Mouse (Mus musculus) left cerebral cortex, postnatal 25 days (tissue): Measurements from ENCODE around the gene Fkbp4. TPM values are rescaled to one million over a fixed set of nuclear protein-coding genes. Genes with fewer than 3 reads are reported as not detected.

ENCODE experiments used
- DNase-seq, 2 experiments: peaks; one replicate each; pipeline ENCODE4 v3.0.0; 2022; ENCODE audit warnings: low spot score in 2 of 2, mixed read lengths in 1 of 2
- intact Hi-C: fragments of 180-260 bp; cut with DNase I; formaldehyde crosslinking; loops from one replicate; pipeline ENCODE4 v1.15.1; 2025
- total RNA-seq, 2 experiments: library from RNA; stranded (reverse); gene quantifications; 2 replicates each; pipeline ENCODE4 v1.2.3; 2021

The Fkbp4 gene
- total RNA-seq, 2 experiments from 2014 or later = 117 to 119 TPM

DNA sequence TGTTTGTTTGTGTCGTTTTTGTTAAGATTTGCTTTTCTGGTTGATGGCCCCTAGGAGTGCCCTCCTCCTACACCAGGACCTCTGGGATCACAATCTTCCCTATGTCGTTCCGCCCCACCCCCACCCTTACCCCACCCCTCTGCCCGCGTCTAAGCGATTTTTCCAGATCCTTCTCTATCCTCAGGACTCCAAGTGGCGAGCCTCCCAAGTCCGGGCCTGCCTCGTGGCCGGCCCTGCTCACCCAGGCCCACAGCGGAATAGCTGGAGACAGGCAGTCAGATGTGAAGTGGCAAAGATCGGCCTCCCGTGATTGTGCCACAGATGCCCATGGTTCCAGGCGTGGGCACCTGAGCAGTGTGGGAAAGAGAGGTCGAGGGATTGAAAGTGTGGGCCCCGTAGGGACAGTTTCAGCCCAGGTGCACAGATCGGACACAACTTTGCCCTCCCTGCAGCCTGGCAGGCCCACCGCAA lies 429 bp upstream of the Fkbp4 start:
- DNase-seq = no peak
- intact Hi-C loops = loop anchor here (2.0 kb wide), 1 partner anchor 40 kb away; no protein-coding TSS in a partner anchor

DNA sequence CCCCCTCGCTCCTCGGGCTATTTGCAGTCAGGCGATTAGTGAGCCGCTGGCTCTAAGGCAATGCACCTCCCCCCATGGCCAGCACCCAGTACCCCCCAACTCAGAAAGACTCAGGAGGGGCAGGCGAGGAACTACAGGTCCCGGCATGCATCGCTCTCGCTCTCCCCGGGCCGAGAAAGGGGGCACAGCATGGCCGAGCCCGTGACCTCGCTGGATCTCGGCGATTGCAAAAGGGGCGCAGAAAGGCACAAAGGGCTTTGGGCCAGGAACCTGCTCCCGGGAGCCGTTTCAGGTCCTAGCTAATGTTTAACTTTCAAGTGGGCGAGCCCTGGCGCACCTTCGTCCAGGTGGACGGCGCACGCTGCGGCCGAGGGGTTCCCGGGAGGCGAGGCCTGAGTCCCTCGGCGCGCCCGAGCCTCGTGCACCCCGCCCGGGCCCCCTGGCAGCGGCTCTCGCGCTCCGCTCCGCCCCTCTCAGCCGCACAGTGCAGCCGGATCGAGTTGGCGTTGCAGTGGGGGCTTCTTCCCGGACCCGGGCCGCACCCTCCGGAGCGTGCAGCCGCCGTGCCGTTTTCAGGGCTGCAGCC lies 653 bp downstream of the Fkbp4 start:
- intact Hi-C loops = loop anchor here (2.0 kb wide), 1 partner anchor 41 kb away; no protein-coding TSS in a partner anchor
- peak; percentile 52 to 60 for DNase-seq

DNA sequence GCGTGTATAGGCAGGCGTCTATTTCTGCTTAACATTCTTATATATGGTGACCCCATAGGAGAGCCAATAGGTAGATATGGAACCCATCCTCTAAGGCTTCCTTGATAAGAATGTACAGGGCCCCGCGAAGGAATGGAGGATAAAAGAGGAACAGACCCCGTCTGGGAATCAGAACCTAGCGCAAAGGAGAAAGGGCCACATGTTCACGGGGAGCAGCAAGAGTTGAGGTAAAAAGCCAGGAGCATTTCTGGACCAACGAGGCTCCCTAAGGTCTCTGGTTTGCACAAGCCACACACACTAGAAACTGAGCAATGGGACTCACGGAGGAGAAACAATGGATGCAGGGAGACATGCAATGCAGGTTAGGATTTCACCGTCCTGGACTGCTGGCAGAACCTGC lies 1.2 kb downstream of the Fkbp4 start:
- intact Hi-C loops = no loop called here
- DNase-seq = no peak

DNA sequence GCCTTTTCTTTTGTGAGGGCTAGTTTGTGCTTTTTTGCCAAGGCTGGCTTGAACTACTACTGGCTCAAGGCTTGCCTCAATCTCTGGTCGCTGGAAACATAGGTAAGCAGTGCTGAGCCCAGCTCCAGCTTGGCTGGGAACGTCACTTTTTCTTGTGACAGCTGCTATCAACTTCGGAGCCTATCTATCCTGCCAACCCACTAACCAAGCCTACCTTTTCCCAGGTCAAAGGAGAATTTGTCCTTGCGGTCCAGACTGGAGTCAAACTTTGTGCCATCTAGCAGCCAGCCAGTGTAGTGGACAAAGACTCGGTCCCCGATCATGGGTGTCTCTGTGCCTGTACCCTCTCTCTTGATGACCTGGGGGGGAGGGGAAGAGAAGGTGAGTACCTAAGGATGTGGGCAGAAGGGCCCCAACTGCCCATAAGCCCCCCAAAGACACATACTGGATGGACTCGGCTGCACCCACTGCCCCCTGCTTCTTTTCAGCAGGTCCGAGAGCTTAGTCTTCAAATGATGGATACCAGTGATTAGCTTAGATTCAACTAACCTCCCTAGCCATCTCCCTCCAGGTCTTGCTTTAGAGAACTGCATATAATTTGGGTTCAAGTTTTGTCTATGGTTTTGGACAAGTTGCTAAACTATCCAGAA lies 2.0 kb downstream of the Fkbp4 start:
- DNase-seq = no peak
- intact Hi-C loops = no loop called here

DNA sequence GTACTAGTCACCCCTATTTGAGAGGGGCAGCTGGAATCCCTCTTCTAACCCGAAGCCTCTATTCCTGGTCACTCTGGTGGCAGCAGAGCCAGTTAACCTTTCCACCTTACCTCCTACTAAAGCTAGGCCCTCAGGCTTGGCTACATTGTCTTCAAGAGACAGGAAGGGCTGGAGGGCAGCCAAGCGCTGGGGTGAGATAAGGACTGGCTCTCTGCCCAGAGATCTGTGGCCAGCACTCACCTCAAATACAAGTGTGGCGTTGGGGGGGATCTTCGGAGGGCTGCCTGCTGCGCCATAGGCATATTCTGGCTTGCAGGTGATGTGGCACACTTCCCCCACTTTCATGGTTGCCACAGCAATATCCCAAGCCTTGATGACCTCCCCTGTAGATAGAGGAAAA lies 3.0 kb downstream of the Fkbp4 start:
- intact Hi-C loops = no loop called here
- no peak for DNase-seq

DNA sequence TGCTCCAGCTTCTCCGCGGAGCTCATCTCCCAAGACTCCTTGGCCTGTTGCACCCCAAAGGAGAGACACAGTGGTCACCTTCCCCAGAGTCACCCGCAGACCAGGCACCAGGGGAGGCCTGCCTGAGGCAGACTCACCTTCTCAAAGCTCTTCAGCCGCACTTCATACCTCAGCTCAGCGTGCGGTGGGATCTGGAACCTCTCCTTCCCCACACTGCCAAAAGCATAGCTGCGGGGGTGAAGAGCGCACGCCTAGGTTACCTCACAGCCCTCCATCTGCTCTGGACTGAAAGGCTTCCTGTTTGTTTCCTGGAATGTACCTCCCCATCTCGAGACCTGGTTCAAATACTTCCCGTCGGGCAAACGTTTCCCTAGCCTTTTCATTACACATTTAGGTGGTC lies 4.9 kb downstream of the Fkbp4 start:
- intact Hi-C loops = no loop called here
- no peak for DNase-seq

DNA sequence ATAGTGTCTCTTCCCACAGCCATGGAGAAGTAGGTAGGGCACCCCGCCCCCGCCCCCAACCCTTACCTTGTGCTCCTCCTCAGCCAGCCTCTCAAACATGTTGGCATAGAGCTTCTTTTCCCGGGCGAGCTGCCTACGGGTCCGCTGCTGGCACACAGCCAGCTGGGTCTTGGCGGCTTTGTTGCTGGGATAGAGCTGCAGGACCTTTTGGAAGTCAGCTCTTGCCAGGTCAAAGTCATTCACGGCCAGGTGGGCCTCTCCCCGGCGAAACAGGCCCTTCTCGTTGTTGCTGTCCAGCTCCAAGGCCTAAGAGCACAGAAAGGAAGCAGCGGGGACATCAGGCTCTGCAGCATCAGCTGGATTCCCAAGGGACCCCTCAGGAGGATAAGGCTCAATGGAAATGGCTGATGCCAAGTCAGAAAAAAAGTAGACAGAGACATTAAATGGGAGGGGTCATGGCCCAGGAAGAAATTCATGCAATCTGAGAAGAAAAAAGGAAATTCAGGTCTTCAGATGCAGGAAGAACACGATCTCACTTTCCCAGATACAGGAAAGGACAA lies 6.0 kb downstream of the Fkbp4 start:
- DNase-seq = no peak
- intact Hi-C loops = no loop called here

DNA sequence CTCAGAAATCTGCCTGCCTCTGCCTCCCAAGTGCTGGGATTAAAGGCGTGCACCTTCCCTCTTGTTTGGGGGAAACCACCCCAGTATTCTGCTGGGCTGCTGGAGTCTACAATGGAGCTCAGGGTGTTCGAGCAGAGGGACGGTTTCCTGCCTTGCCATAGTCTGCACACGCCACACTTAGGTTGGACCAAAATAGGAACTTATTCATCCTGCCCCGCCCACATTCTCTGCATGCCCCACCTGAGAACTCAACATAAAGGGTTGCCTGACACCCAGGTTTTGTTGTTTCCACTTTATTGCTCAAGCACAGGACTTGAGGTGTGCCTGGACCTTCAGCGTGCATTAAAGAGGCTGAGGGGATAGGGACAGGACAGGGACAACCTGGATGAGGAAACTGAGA lies 8.7 kb downstream of the Fkbp4 start:
- intact Hi-C loops = no loop called here
- DNase-seq = no peak

DNA sequence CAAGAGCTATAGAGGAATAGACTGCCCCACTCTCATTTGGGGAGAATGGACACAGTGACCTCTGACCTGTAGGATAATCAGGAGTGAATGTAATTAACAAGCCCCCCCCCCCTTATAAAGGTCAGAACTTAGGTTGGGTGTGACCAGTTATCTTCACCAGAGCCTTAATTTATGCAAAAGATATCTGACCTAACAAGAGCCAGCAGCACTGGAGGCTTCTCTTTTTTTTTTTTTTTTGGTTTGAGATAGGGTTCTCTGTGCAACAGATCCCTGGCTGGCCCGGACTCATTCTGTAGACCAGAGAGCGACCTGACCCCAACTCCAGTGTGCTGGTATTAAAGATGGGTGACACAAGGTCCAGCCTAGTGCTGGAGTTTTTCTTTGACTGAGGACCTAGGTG lies 9.2 kb downstream of the Fkbp4 start:
- intact Hi-C loops = no loop called here
- no peak for DNase-seq

DNA sequence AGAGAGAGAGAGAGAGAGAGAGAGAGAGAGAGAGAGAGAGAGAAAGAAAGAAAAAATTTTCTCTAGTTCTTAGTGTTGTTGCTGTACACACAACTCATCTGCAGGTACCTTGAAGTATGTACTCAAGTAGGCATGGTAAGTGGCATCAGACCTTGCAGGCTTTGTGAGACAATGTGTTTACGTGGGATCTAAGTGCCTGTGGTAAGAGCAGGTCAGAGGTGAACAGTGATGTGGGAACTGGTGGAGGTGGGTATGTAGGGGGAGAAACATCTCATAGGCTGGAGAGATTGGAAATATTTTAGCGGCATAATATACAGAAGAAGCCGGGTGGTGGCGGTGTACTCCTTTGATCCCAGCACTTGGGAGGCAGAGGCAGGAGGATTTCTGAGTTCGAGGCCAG lies 10.9 kb downstream of the Fkbp4 start:
- DNase-seq = no peak
- intact Hi-C loops = no loop called here

DNA sequence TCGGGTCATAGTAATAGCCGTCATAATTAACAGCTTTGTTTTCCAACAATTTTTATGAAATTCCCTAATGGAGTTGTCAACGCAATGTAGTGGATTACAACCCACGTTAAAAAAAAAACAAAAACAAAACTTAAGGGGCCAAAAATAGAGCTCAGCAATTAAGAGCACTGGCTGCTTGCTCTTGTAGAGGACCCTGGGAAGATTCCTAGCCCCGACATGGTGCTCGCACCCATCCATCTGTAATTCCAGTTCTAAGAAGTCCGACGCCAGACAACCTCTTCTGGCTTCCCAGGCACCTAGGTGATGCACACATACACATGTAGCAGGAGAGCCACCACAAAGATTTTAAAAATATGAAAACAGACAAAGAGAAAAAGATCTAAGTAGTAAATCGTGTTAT lies 13.4 kb downstream of the Fkbp4 start:
- no peak for DNase-seq
- intact Hi-C loops = no loop called here

DNA sequence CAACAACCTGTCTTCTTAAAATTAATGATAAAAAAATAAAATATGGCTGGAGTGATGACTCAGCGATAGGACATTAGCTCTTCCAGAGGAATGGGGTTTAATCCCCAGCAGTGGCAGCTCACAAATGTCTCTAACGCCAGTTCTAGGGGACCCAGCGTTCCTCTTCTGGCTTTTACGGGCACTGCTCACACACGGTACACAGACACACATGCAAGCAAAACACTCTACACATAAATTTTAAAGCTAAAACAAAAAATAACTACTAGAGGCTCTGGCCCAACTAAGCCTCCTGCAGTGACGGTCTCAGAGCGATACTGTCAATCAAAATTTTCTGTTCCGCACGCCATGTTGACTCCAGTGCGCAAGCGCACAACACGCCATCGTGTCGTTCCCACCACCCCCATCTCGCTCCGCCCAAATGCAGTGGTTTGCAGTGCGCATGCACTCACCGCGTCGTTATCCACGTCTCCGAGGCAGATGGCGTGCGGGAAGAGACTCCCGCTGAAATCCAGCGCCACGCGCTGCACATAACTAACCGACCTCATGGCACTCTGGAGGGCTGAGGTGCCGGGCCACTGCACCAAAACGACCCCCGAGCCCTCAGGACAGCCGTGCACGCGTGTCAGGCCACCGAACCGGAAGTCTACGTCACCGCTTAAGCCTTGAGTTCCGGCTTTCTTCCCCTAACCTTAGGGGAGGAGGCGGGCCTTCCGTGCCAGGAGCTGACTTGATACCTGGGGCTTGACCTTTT lies 14.0 kb downstream of the Fkbp4 start, which contains the start of gene Itfg2:
Gene Itfg2, minus strand, starts transcription at position 663 of the 751 bp plus-strand sequence.
- intact Hi-C loops = no loop called here
- DNase-seq = peak; percentile 98

DNA sequence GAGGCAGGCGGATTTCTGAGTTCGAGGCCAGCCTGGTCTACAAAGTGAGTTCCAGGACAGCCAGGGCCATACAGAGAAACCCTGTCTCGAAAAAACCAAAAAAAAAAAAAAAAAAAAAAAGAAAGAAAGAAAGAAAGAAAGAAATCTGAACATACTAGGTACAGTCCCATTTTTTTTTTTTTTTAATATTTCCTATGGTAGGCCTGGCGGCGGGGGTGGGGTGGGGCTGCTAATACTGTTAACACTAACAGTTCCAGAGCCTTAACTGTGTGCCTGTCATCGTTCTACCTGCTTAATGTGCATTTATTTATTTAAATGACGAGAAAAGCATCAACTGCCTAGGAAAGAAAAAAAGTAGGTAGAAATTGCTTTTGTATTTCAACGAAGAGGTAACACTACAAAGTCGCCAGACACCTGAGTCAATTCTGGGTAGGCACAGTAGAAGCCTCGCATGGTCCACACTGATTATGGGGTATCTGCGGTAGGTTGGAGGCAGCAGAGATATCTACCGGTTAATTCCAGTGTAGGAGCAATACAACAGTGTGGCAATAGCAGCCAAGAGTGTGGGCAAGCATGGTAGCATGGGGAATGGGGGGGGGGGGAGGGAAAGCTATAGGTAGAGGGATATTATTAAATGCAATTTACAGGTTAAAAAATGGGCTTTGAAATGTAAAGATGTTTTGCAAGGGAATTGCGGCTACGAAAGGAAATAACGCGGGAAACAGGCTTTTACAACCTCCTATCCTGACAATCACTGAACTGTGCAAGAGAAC lies 14.8 kb downstream of the Fkbp4 start:
- intact Hi-C loops = no loop called here
- peak; percentile 26 to 31 for DNase-seq

DNA sequence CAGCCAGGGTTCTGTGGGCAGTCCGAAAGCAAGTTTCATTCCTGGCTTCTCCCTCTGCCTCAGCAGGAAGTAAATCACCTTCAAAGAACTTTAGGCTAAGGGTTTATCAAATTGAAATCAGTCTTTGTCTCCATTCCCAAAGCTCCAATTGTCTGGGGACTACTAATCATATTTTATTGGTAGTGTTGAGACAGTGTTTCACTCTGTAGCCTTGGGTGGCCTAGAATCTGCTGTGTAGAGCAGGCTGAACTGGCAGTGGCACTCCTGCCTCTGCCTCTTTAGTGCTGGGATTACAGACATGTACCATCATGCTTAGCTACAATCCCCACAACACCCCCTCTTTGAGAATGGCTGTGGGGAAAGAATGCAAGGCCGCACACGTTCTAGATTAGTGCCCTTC lies 17.0 kb downstream of the Fkbp4 start:
- no peak for DNase-seq
- intact Hi-C loops = no loop called here

DNA sequence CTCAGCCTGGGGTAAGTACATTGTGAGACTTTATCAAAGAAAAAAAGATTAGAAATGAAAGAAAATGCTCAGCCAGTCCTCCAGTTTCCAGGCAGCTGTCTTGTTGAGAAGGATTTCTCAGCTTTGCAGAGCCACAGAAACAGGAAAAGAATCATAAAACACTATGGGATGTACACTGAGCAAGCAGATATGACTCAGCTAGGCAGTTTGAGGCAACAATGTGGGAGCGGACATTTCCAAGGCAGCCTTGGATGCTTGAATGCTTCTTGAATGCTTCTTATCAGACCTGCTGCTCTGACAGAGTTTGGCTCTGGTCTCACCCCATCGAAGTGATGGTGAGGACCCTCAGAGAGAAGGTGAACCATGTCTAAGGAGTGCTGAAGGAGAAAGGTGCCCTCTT lies 17.4 kb downstream of the Fkbp4 start:
- intact Hi-C loops = no loop called here
- DNase-seq = peak; percentile 40 to 77

DNA sequence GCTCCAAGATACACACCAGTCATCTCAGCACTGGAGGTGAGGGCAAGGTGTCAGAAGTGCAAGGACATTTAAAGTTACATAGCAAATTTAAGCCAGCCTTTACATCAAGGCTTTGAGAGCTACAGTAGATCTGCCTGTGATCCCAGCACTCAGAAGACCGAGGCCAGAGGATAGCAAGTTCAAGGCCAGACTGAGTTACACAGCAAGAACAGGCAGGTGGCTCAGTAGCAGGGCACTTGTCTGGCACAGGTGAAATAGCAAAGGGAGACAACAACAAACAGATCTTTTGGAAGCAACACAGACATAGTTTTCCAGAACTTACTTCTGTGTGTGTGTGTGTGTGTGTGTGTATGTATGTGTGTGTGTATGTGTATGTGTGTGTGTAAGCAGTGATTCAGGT lies 20.4 kb downstream of the Fkbp4 start:
- intact Hi-C loops = no loop called here
- DNase-seq = no peak

DNA sequence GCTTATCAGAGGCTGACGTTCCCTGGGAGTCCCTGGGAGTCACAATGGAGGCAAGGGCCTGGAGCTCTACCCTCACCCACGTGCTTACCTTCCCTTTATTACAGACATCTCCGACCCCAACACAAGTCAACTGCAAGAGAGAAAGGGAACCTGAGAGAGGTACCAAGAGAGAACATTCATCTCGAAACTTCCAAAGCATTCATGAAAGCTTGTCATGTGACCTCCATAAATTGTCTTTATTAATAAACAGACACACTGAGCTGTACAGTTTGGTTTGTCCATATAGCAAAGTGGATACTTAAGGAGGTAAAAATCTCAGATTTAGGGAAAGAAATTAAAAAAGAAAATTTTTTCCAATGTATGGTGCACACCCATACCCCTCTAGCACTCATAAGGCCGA lies 22.3 kb downstream of the Fkbp4 start:
- DNase-seq = no peak
- intact Hi-C loops = no loop called here

DNA sequence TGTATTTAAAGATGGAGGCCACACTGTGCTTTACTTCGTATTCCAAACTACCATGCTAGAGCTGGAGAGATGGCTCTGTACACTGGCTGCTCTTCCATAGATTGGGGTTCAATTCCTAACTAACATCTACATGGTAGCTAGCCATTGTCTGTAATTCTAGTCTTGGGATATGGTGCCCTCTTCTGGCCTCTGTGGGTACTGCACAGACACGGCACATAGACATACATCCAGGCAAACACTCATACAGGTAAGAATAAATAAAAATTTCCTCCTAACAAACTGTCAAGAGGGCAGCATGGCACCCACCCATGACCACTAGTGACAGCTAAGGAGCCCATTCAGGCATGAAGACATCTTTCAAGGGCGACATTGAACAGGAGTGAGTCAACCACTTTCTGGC lies 27.4 kb downstream of the Fkbp4 start:
- DNase-seq = peak; percentile 86 to 89
- intact Hi-C loops = loop anchor here (5.0 kb wide), 3 partner anchors 49 to 179 kb away; partner anchors contain the start of genes Foxm1 and Rhno1

DNA sequence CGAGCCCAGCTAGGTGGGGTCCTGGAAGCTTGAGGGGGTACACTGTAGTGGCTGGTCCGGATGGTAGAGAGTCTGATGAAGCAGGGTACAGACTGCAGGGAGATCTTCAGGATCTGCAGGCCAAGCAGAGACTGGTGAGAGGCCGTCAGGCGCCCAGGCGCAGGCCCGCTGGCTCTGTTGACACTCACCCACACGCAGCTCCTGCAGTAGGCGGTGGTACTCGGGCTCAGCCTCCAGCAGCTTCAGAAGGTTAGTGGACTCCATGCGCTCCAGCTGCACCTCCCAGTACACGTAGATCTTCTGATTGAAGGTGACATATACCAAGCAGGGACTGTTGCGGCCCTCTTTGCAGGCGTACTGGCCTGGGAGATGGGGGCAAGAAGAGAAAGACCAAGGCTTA lies 28.2 kb downstream of the Fkbp4 start:
- intact Hi-C loops = loop anchor here (5.0 kb wide), 3 partner anchors 48 to 178 kb away; partner anchors contain the start of genes Foxm1 and Rhno1
- DNase-seq = peak in 1 of 2 experiments; percentile 32
